Mouse (Mus musculus) kidney, postnatal 36 days (tissue): ENCODE measurements at regions not wholly inside any gene's neighbourhood (a gene's known extent, or its start where the extent isn't known, plus 50 kb on each side); places are given as distances from the start of the nearest gene placed in this dataset.
A peak's percentile ranks its signal among the peaks of the same experiment; 100 is the strongest.

Experiments
- DNase-seq, 2 experiments: peaks; one replicate each; pipeline ENCODE4 v3.0.0; 2021 to 2022; ENCODE audit warnings: mixed read lengths in 2 of 2

- peak in 1 of 2 experiments; percentile 27 for DNase-seq
These were observed 112.6 kb upstream of the Gm14444 start for GRCm38 (mm10) chr2:174897424-174897823.

GRCm38 (mm10) chr2:174899940-174900670 lies 109.9 kb upstream of the Gm14444 start:
- DNase-seq: peak in 1 of 2 experiments; percentile 8

- peak; percentile 38 to 72 for DNase-seq
These were observed 109.4 kb upstream of the Gm14444 start for GRCm38 (mm10) chr2:174900671-174900991.

- DNase-seq: no peak
These were observed 108.2 kb upstream of the Gm14444 start for GRCm38 (mm10) chr2:174901801-174902200.

DNA sequence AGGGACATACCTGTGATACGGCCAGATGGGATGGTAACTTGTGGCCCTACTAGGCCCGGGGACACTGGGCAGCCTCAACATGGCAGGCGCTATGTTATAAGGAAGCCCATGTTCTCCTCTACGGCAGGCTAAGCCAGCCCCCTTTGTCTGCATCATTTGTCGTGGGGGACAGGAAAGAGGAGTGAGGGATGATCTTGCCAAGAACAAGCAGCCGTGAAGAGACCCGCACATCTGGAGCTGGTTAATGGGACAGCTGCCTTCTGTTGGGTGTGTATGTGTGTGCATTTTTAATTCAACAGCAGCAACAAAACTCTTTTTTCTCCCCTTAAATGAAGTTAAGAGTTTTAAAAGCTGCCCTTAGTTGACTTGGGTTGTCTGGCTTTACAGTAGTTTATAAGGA lies 106.4 kb upstream of the Gm14444 start:
- DNase-seq: no peak

DNA sequence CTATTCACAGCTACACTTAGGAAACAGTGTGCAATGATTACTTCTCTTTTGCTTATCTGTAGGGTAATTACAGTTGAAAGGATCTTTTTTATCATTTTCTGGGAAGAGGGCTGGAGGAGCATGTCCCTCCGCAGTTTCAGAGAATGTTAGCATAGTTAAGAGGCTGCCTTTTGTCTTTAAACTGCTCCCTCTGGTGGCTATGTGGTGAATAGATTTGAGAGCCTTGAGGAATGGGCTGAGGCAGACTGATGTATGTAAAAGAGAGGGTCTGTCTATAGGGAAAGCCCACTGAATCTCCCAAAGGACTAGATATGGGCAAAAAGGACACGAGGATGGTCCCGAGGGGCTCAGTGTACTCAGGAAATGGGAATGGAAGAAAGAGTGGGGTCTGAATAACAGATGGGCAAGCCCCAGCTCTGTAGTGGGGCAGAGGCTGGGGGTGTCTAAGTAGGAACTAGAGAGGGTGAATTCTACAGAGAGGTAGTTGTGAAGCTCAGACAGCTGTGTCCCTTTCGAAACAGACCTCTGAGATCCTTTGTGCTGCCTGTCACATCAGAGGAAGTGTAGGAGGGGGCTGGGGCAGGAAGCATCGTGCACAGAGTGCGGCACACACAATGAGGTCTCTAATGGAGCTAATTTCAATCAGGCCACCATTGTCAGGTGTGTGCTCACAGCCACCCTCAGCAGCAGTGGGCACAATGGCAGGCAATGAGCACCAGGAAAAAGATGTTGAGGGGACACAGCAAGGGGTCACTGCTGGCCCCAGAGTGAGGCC lies 104.0 kb upstream of the Gm14444 start:
- DNase-seq: peak; percentile 41 to 60

DNA sequence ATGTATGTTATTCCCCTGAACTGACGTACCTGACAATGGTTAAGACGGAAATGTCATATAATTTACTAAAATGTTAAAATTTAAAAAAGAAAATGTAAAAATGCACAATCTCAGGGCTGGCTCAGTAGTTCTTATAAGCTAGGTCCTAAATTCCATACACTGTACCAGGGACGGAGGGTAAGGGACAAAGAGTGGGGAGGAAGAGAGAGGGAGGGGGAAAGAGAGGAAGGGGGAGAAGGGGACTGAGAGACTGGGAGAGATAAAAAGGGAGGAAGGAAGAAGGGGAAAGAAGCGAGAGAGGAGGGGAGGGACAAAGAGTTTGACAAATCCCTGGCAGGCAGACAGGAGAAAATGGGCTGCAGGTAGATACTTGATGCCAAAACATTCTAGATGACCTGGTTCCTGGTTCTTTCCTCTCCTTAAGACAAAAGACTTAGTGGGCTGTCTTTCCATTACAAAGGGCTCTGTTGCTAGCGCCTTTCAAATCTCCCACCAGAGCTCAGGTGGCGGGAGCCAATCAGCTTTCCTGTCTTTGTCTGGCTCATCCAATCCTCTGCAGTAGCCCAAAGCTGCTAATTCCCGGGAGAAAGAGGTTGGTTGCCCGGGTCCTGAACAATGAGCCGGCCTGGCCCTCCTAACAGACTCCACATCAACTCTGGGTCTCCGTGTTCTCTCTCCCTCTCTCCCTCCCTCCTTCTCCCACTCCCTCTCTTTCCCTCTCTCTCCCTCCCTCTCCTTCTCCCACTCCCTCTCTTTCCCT lies 92.7 kb upstream of the Gm14444 start:
- DNase-seq: no peak

GRCm38 (mm10) chr2:174917975-174918374 lies 92.1 kb upstream of the Gm14444 start:
- DNase-seq: no peak

GRCm38 (mm10) chr2:174922208-174922607 lies 87.8 kb upstream of the Gm14444 start:
- DNase-seq: no peak

- DNase-seq: peak in 1 of 2 experiments; percentile 23
These were observed 80.3 kb upstream of the Gm14444 start for GRCm38 (mm10) chr2:174929718-174930117.

DNA sequence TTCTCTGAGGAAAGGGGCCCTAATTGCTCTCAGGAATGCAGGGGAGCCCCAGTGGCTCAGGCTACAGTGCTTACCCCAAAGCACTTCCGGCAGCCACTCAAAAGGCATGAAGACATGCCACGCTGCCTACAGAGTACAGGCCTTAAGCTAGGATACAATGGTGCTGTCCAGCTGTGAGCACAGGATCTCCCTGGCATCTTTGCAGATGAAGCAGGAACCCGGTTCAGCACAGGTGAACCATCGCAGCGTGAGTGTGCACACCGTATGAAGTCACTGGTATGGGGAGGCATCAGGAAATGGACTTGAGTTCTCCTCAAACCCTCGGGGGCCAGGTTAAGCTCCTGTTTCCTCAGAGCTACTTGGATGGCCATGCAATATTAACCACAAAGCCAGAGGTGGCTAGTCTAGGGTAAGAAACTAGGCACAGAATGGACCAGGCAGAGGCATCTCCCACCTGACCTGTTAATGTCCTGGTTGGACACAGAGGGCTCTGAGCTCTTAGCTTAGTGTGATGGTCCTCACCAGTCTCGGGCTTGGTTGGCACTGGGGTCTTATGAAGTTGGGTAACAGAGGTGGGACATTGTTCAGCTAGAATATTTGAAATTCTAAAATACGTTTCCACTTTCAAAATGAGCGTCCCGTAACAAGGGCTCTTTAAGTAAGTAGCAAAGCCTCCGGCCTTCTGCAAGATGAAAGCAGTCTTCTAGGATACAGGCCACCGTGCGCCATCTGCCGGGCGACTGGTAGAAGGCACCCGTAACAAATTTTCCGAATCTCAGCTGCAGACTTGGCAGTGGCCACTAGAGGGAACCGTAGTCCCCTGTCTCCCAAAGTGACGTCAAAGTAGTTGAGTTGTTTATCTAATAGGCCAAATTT lies 77.7 kb upstream of the Gm14444 start:
- peak; percentile 68 to 87 for DNase-seq

- no peak for DNase-seq
These were observed 77.1 kb upstream of the Gm14444 start for GRCm38 (mm10) chr2:174933013-174933353.

DNA sequence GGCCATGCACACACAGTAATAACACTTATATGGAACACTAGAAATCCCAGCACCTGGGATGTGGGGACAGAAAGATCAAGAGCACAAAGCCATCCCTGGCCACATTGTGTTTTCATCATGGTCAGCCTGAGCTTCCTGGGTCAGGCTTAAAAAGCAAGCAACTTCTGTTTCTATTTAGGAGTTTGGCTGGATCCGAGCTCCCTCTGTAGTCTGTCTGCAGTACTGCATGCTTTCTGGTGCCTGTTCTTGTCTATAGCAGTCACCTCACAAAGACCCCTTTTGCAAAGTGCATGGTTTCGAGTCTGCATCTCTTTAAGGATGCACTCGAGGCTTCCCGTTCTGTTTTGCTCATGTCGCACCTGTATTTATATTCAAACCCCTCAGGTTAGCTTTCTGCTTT lies 73.4 kb upstream of the Gm14444 start:
- peak in 1 of 2 experiments; percentile 60 for DNase-seq

GRCm38 (mm10) chr2:174937930-174938329 lies 72.1 kb upstream of the Gm14444 start:
- DNase-seq: no peak

- DNase-seq: no peak
These were observed 67.8 kb upstream of the Gm14444 start for GRCm38 (mm10) chr2:174942221-174942620.

DNA sequence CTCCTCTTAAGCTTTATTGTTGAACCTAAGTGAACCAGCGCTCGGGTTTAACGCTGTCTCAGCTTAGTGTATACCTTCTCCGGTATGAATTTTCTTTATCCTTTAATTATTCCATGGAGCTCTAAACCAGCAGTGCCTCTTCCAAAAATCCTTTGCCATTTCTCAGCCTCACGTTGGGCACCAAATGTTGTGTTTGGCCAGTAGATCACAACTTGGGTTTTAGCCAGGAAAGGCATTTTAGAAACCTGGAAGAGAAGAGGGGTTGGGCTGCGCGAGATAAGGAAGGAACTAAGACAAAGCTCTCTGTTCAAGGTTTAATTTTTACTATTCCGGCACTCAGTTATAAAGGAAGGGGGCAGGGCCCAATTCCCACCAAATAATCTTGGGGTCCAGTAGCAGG lies 61.9 kb upstream of the Gm14444 start:
- DNase-seq: no peak
